Mouse (Mus musculus) midbrain, embryonic 13.5 days (tissue): ENCODE data around the gene Top2b. TPM values are rescaled to one million over a fixed set of nuclear protein-coding genes. Genes with fewer than 3 reads are reported as not detected.

Source experiments
- ATAC-seq: fragments of 200-750 bp; cut with Nextera tagmentation; 2 replicates; pipeline ENCODE4 v1.8.0; 2017; ENCODE audit warnings: mild to moderate bottlenecking, moderate TSS enrichment, moderate library complexity
- H3K27ac ChIP-seq: fragments of 300-500 bp; sonication (generic); 2 replicates; pipeline ENCODE4 v1.5.1; 2015; ENCODE audit warnings: inconsistent platforms, mild to moderate bottlenecking, moderate library complexity
- H3K27me3 ChIP-seq: fragments of 300-500 bp; sonication (generic); 2 replicates; pipeline ENCODE4 v1.6.1; 2015; ENCODE audit warnings: mild to moderate bottlenecking, inconsistent platforms
- H3K36me3 ChIP-seq: fragments of 300-500 bp; sonication (generic); 2 replicates; pipeline ENCODE4 v1.6.1; 2015; ENCODE audit warnings: mild to moderate bottlenecking, inconsistent platforms
- H3K4me1 ChIP-seq: fragments of 300-500 bp; sonication (generic); replicated peaks from 2 replicates; pipeline ENCODE4 v1.6.1; 2015; ENCODE audit warnings: inconsistent platforms
- H3K4me2 ChIP-seq: fragments of 300-500 bp; sonication (generic); replicated peaks from 2 replicates; pipeline ENCODE4 v1.6.1; 2015; ENCODE audit warnings: moderate library complexity, mild to moderate bottlenecking, inconsistent platforms
- H3K4me3 ChIP-seq: fragments of 300-500 bp; sonication (generic); replicated peaks from 2 replicates; pipeline ENCODE4 v1.5.1; 2015; ENCODE audit warnings: mild to moderate bottlenecking, inconsistent platforms
- H3K9ac ChIP-seq: fragments of 300-500 bp; sonication (generic); replicated peaks from 2 replicates; pipeline ENCODE4 v1.6.1; 2015; ENCODE audit warnings: mild to moderate bottlenecking, inconsistent platforms
- H3K9me3 ChIP-seq: fragments of 300-500 bp; sonication (generic); 2 replicates; pipeline ENCODE4 v1.6.1; 2016; ENCODE audit warnings: mild to moderate bottlenecking, inconsistent platforms
- WGBS: fragments of 180-500 bp; shearing (Covaris S2); methylation state at CpG from one replicate; pipeline ENCODE4 v1.1.7; 2015; 5-methylcytosine and 5-hydroxymethylcytosine counted together
- polyA plus RNA-seq: library from polyadenylated mRNA; unstranded; fragments of >200 nt; fragmentation: Nextera tagmentation; extraction: Ambion mirVana; gene quantifications from 2 replicates; pipeline ENCODE4 v1.2.1, GENCODE M21; 2015

Top2b gene
- polyA plus RNA-seq, 1 experiment from 2014 or later: 118 TPM

DNA sequence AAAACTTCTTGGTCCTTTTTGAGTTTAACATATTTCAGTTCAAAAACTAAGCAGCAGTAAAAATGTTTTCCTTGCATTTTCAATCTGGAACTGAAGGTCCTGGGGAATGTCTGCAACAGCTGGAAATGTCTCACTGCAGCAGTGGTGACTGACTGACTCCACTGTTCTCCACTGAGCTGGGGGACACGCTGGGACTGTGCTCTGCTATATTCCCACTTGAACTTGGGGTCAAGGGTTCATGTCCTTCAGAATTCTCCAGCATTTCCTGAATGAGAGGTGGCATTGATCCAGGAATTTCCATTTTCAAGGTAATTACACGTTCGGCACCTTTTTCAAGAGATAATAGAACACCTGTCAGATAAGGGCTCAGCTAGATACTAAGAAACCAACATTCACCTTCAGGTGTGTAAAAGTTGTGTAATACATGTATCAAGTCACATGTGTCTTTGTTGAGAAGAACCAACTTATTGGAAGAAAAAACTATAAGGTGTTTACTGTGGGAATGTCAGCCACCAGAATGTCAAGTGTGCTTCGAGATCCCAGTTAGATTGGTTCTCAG lies 67.0 kb downstream of the Top2b start:
- H3K36me3 ChIP-seq: peaks cover 33% of the 10 kb centered on the region

DNA sequence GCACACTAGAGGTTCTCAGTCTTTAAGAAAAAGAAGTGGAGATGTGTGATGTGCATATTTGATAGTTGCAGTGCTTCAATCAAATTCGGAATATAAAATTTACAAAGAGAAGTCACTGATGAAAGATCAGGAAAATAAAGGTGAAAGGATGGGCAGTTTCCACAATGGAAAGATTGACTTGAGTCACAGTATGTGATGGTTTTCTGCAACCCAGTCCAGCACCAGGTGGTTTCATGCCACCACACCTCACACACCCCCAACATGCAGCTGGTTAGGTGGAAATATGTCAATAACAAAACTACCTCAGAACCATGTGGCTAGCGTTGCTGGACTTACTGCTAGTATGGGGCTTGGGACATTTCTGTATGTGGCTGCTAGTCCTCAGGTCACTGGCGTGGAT lies 67.6 kb downstream of the Top2b start:
- no peak for ATAC-seq
- 91% methylated on average over 3 of the region's 3 CpGs for WGBS
- no peak overlapping the region for H3K9ac ChIP-seq
- H3K4me3 ChIP-seq: no peak overlapping the region
- no peaks in the 10 kb centered on the region for H3K27me3 ChIP-seq
- H3K27ac ChIP-seq: no peak overlapping the region
- no peak overlapping the region for H3K4me2 ChIP-seq
- H3K4me1 ChIP-seq: no peaks in the 10 kb centered on the region
- no peaks in the 10 kb centered on the region for H3K9me3 ChIP-seq
- peaks cover 34% of the 10 kb centered on the region for H3K36me3 ChIP-seq

More for the DNA sequence above, 67.0 kb downstream of the Top2b start:
- no peaks in the 10 kb centered on the region for H3K4me1 ChIP-seq
- no peak overlapping the region for H3K4me3 ChIP-seq
- ATAC-seq: no peak
- H3K27ac ChIP-seq: no peak overlapping the region
- no peak overlapping the region for H3K9ac ChIP-seq
- WGBS: 81% methylated on average over 4 of the region's 4 CpGs
- no peaks in the 10 kb centered on the region for H3K27me3 ChIP-seq
- H3K9me3 ChIP-seq: no peaks in the 10 kb centered on the region
- no peak overlapping the region for H3K4me2 ChIP-seq

DNA sequence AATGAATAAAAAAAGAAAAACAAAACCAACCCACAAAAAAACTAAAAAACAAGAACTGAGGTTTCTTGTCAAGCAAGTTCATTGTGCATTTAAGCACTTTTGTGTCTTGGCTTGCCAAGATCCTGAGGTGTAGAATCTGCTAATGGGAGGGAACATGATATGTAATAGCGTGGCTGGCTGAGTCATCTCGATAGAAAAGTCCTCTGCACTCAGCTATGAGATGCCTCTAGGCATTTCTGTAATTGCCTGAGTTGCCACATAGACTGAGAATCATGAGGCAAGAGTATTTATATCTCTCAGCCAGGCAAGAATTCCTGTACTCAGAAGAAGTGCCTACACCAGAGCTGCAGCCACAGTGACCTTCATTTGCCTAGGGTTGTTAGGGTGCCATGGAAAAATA lies 68.2 kb downstream of the Top2b start:
- ATAC-seq: no peak
- Histone ChIP-seq H3K9me3 (no peaks in the 10 kb centered on the region), H3K36me3 (peaks cover 33% of the 10 kb centered on the region), H3K9ac (no peak overlapping the region), H3K27ac (no peak overlapping the region; the same call in 1 of the 2 replicates), H3K4me3 (no peak overlapping the region), H3K27me3 (no peaks in the 10 kb centered on the region), H3K4me2 (no peak overlapping the region), H3K4me1 (no peaks in the 10 kb centered on the region)
- WGBS: 76% methylated on average over 2 of the region's 2 CpGs

DNA sequence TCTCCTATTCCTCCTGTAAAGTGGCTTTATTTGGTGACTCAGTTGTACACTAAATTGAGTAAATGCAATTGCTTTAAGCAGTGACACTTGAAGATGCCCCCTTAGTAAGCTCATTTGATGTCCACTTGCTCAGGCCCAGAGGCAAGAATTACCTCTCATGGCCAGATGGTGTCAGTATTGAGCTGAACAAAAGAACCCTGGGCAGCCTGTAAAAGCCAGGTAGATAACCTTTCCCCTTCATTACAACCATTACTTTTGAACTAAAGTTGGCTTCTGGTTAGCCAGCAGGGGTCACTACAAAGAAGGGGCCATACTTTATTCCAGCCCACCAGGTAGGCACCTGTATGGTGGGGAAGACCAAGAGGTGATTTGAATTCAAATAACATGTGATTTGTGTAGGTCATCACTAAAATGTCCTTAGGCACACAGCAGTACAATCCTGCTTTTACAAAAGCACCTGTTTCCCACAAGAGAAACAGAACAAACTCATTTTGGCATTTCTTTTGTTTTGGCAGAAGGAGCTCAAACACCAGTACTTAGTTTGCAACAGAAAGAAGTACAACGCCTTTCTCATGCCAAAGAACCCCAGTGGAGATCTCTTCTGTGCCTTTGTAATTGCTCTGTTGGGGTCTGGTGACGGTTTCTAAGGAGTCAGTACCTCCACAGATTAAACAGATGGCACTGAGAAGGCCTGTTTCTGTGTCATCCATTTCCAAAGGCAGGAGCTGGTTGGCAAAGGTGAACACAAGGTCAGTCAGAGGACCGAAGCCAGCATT lies 69.6 kb downstream of the Top2b start:
- Histone ChIP-seq H3K4me3 (no peak overlapping the region), H3K4me2 (no peak overlapping the region), H3K27ac (no peak overlapping the region), H3K9ac (no peak overlapping the region), H3K4me1 (peaks cover 5% of the 10 kb centered on the region; the same call in 1 of the 2 replicates), H3K27me3 (no peaks in the 10 kb centered on the region), H3K9me3 (no peaks in the 10 kb centered on the region), H3K36me3 (peaks cover 29% of the 10 kb centered on the region)
- WGBS: 60% methylated on average over 3 of the region's 3 CpGs
- ATAC-seq: peak; percentile 25; the same call in 1 of the 2 replicates

DNA sequence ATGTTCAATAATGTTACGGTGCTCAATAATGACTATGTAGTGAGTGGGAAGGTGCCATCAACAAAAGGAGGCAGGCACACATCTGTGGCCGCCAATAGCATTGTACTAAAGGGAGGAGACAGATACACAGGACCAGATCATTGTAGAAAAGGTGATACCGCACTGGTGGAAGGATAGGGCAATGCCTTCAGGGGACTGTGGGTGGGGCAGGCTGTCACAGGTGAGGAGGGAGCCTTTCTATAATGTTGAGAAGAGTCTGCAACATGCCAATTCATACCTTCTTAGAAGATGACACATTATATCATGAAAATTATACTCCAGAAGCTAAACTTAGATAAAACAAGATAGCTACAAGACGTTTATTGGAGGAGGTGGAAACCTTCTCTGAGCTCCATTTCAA lies 72.4 kb downstream of the Top2b start:
- WGBS: 96% methylated on average over 4 of the region's 4 CpGs
- no peak for ATAC-seq
- H3K4me3 ChIP-seq: no peak overlapping the region
- no peaks in the 10 kb centered on the region for H3K27me3 ChIP-seq
- no peak overlapping the region for H3K27ac ChIP-seq
- H3K9ac ChIP-seq: no peak overlapping the region
- no peak overlapping the region for H3K4me2 ChIP-seq
- H3K4me1 ChIP-seq: peaks cover 8% of the 10 kb centered on the region; the same call in 1 of the 2 replicates
- H3K36me3 ChIP-seq: peaks cover 13% of the 10 kb centered on the region
- H3K9me3 ChIP-seq: no peaks in the 10 kb centered on the region

DNA sequence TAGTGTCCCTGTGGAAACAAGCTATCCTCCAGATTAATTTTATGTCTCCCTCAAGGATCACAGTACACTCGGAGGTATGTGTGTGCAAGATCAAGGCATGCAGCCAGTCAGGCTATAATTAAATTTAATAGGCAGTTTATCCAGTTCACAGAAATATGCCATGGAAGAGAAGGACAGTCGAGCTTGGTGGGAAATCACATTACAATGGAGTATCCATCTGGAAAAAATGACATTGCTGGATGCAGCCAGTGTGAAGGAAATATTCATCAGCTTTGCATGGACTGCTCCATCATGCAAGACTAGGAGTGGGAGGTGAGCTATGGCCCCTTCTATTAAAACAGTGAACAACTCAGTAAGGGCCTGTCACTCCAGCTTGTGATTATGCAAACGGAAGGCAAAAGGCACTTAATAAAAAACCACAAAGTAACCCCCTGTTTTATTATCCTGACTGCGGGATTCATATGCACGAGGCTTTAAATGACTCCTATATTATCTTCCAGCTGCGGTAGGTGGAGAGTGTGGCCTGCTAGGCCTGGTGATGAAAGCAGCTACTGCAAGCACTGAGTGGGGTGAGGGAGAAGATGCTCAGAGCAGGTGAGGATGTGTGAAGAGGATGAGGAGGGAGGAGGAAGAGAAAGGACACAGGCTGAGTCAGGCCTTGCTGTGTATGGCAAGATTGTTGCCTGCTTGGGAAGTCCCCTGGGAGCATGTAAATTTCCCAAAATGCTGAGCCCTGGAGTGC lies 74.6 kb downstream of the Top2b start:
- Histone ChIP-seq H3K4me3 (no peak overlapping the region), H3K27me3 (no peaks in the 10 kb centered on the region), H3K9ac (no peak overlapping the region), H3K4me2 (no peak overlapping the region), H3K36me3 (peaks cover 9% of the 10 kb centered on the region), H3K4me1 (peaks cover 8% of the 10 kb centered on the region; the same call in 1 of the 2 replicates), H3K9me3 (no peaks in the 10 kb centered on the region), H3K27ac (peak overlapping the region; percentile 30; the same call in 1 of the 2 replicates)
- ATAC-seq: peak; percentile 59
- 70% methylated on average over 6 of the region's 6 CpGs for WGBS

DNA sequence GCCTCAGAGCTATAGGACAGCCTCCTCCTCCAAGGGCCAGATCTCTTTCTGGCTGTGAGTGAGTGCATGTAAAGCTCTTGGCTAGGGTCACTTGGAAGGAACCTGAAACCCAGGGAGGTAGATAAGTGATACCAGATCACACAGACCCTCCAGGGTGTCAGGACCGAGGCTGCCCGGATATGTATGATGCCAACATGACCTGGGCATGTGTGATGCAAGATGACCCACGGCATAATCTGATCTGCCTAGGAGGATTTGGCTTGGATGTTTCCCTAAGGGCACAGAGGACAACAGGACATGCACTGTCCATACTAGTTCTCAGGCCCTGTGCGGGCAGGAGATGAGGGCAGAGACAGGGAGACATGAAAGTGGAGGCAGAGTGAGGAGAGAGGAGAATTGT lies 79.9 kb downstream of the Top2b start:
- Histone ChIP-seq H3K4me1 (0 out of 2 replicates have a peak, but pooled peaks cover under 1% of the 10 kb centered on the region), H3K4me3 (no peak overlapping the region), H3K4me2 (no peak overlapping the region), H3K36me3 (no peaks in the 10 kb centered on the region), H3K27me3 (no peaks in the 10 kb centered on the region), H3K27ac (no peak overlapping the region), H3K9ac (no peak overlapping the region), H3K9me3 (no peaks in the 10 kb centered on the region)
- ATAC-seq: no peak
- 93% methylated on average over 4 of the region's 4 CpGs for WGBS

DNA sequence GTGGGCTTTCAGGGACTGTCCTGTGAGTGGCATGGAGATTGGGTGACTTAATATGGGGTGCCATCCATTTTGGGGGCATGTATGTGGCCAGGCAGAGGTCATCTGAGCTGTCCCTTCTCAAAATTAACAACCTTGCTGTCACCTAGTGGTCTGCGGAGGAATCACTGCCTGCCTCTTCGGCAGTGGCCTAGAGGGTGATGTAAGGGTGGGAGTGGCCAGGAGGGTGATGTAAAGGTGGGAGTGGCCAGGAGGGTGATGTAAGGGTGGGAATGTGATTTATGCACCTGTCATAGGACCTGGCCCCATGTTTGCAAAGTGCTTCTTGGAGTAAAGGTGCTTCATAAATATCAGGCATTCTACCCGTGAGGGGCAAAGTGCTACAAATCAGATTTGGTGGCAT lies 82.6 kb downstream of the Top2b start:
- H3K27ac ChIP-seq: no peak overlapping the region
- no peaks in the 10 kb centered on the region for H3K27me3 ChIP-seq
- no peaks in the 10 kb centered on the region for H3K36me3 ChIP-seq
- no peaks in the 10 kb centered on the region for H3K4me1 ChIP-seq
- H3K4me2 ChIP-seq: no peak overlapping the region
- no peak overlapping the region for H3K9ac ChIP-seq
- peak; percentile 67 for ATAC-seq
- 43% methylated on average over 3 of the region's 3 CpGs for WGBS
- H3K9me3 ChIP-seq: no peaks in the 10 kb centered on the region
- no peak overlapping the region for H3K4me3 ChIP-seq

DNA sequence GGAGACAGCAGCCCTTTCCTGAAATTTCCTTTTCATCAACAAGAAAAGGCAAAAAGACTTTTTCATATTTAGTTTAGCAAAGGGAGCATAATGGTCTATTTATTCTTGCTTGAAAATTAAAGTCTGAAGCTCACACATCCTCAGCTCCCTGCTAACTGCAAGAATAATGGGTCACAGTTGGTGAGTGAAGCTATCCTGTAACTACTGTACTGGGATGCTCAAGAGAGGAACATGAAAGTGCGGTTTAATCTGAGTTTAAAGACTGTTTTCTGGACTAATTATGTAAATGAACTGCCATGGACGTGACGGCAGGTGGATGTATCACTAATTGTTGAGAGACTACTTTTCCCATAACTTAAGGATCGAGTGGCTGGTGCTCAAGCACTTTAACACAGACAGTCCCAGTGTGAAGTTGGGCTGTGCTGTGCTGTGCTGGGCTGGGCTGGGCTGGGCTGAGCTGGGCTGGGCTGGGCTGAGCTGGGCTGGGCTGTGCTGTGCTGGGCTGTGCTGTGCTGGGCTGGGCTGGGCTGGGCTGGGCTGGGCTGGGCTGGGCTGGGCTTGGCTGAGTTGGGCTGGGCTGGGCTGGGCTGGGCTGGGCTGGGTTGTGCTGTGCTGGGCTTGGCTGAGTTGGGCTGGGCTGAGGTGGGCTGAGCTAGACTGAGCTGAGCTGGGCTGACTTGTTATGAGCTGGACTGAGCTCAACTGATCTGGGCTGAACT lies 83.4 kb downstream of the Top2b start:
- Histone ChIP-seq H3K4me1 (no peaks in the 10 kb centered on the region), H3K9me3 (no peaks in the 10 kb centered on the region), H3K9ac (no peak overlapping the region), H3K36me3 (no peaks in the 10 kb centered on the region), H3K27me3 (no peaks in the 10 kb centered on the region), H3K27ac (no peak overlapping the region), H3K4me3 (no peak overlapping the region), H3K4me2 (no peak overlapping the region)
- WGBS: 52% methylated on average over 4 of the region's 4 CpGs
- ATAC-seq: peak; percentile 74

DNA sequence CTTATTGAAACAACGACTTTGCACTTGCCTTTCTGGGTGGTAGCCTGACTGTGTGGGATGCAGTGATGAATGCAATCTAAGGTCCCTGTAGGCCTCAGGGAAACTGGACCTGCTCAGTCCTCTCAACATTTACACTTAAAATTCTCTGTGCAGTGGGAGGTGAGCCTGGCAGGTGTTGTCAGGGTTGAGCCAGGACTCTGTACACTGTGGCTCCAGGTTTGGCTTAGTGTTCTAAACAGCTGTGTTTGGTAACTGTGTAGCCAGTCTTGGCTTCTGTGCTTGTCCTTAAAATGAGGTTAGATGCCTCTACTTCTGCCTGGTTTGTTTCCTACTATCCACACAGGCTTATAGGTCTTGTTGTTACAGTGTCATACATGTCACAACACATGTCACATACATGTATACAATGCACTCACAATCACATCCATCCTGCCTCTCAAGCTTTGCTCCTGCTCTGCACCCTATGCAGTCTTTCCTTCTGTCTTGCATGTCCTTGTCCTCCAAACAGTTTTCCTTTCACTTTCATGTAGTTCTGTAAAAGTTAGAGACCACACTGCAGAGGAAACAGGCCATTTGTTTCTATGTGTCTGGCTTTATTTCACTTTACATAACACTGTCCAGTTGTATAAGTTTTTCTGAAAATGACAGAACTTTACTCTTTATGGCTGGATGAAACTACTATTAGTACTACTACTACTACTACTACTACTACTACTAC lies 113.8 kb downstream of the Top2b start:
- no peak overlapping the region for H3K27ac ChIP-seq
- peaks cover 4% of the 10 kb centered on the region; the same call in 1 of the 2 replicates for H3K4me1 ChIP-seq
- no peaks in the 10 kb centered on the region for H3K27me3 ChIP-seq
- H3K4me3 ChIP-seq: no peak overlapping the region
- no peak overlapping the region for H3K9ac ChIP-seq
- no peak for ATAC-seq
- H3K36me3 ChIP-seq: no peaks in the 10 kb centered on the region
- 84% methylated on average over 1 of the region's 1 CpGs for WGBS
- no peaks in the 10 kb centered on the region for H3K9me3 ChIP-seq
- H3K4me2 ChIP-seq: no peak overlapping the region

DNA sequence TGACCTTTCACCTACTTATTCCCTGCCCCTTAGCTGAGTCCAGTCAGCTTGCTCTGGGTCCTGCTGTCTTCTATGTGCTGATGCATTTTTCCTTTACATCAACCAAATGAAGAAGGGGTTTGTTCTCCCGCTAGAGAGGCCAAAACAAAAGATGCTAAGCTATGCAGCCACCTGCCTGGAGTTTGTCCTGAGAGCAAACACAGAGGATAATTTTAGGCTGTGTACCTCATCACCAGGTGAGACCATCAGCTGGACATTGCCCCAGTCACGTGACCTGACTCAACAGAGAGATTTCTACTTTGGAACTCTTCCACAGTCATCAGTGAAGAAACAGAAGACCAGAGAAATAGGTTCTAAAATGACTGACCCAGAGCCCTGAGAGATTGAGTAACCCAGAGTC lies 114.5 kb downstream of the Top2b start:
- H3K27me3 ChIP-seq: no peaks in the 10 kb centered on the region
- H3K9me3 ChIP-seq: no peaks in the 10 kb centered on the region
- peaks cover 4% of the 10 kb centered on the region; the same call in 1 of the 2 replicates for H3K4me1 ChIP-seq
- no peaks in the 10 kb centered on the region for H3K36me3 ChIP-seq
- no peak overlapping the region for H3K4me3 ChIP-seq
- ATAC-seq: no peak
- no peak overlapping the region for H3K27ac ChIP-seq
- whole genome bisulfite sequencing: 67% methylated on average over 2 of the region's 2 CpGs
- H3K9ac ChIP-seq: no peak overlapping the region
- H3K4me2 ChIP-seq: no peak overlapping the region
